Mouse (Mus musculus) embryonic fibroblast, embryonic 13.5 days (primary cell): ENCODE results near the gene Zfp617.

Source experiments
- CTCF ChIP-seq: IDR thresholded peaks from 2 replicates; pipeline ENCODE4 v1.5.1; 2011; ENCODE audit warnings: mild to moderate bottlenecking, control low read depth, low read length, moderate library complexity, borderline replicate concordance; ENCODE audit not compliant: insufficient read depth
- POLR2A ChIP-seq: IDR thresholded peaks from 2 replicates; pipeline ENCODE4 v1.6.1; 2011; ENCODE audit warnings: low read depth, mild to moderate bottlenecking, control low read depth, low read length, moderate library complexity

DNA sequence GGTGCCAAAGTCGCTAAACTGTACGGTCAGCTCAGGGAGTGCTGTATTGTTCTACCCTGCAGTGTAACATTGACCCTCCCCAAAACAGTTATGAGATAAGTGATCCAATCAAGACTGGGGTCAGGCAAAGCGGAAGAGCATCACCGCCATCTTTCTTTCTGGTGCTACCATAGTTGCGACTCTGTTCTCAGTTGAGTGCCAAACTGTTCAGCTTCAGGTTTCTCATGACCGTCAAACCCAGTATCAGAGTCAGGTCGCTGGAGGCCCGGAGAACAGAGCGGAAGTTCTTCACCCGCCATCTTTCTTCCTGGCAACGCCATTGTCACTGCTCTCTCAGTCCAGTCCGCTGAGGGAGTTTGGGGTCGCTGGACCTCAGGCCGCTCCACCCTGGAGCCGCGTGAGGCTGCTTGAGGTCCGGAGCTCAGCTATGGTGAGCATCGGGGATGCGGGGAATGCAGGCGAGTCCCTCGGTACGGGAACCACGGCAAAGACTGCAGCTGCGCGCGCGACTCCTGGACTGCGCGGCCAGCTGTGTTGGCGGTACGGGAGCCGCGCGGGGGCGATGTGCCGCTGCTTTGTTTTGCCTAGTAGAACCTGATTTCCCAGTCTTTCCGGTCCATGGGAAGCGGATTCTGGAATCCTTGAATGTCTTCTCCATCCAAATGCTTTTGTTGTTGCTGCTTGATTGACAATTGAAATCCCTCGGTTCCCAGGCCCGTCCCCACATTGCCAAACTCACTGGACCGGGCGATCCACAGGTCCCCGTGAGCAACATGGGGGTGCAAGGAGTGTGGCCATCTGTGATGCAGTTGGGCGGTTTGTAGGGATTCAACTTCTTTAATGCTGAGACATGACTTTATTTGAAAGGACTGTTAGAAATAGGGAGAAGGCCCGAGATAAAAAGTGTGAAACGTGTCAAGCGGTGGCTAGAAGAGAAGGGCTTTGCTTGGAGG, at the start of gene Zfp617, which contains the start of gene Zfp882:
- TF ChIP-seq CTCF (peak; percentile 54), POLR2A (peak; percentile 54)
